Mouse (Mus musculus): ENCODE results near the gene Gm609.

The Gm609 gene

DNA sequence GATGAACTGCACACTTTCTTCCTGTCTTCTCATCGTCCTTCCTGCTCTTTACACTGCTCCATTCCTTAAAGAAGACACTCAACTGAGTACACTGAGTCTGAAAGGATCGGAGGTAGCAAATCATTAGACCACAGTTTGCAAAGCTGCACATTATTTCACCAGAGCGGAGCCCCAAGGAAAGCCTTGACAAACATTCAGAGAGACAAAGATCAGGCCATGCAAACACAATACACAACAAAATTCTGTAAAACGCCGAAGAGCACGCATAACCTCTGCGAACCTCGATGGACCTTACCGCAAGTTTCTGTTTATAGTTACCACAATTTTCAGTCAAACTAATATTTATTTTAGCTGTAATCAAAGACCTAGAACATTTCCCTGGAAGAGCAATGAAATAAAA is 127.4 kb downstream of the Gm609 start:
- ChIA-PET POLR2A (no interaction called here), CTCF (no interaction called here)

DNA sequence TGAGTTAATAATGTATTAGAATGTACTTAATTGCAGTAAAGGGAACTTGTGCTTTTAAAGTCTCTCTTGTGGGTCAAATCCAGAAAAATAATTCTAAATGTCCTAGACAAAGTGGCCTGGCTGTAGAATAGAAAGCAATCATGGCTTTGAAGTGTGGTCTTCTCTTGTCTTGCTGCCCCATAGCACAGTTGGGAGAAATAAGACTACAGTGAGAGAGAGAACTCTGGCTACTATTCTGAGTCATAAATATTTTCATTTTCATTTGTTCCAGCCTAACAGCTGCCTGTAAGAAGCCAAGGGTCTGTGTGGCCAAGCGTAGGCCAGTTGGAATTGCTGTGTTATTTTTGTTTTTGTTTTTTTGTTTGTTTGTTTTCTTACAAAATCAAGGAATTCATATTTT is 128.1 kb downstream of the Gm609 start:
- POLR2A ChIA-PET = no interaction called here
- CTCF ChIA-PET = no interaction called here

GRCm38 (mm10) chr16:45363480-45364045 is 129.2 kb downstream of the Gm609 start:
- CTCF ChIA-PET = no interaction called here

More at GRCm38 (mm10) chr16:45363480-45364045, 129.2 kb downstream of the Gm609 start:
- POLR2A ChIA-PET = no interaction called here
